Mouse (Mus musculus): ENCODE measurements around the gene Hnrnpa1. TPM values are rescaled to one million over a fixed set of nuclear protein-coding genes. Genes with fewer than 3 reads are reported as not detected.
A peak's percentile ranks its signal among the peaks of the same experiment; 100 is the strongest.
"Not testable (repeated sequence)": the region's sequence is repeated elsewhere in the genome, so short reads cannot be mapped to it uniquely, and the experiment has no call there.

Gene Hnrnpa1
- polyA plus RNA-seq, 1 experiment from 2014 or later, result 917 TPM

GRCm38 (mm10) chr15:103247782-103248400, 7.7 kb downstream of the Hnrnpa1 start:
- Histone ChIP-seq H3K36me3 (ENCODE audit: control insufficient read depth, insufficient read depth, low read length) (peaks cover 57% of the 10 kb centered on the region), H3K4me2 (no peak overlapping the region), H3K9me3 (ENCODE audit: control insufficient read depth, low read length) (no peaks in the 10 kb centered on the region), H3K4me1 (replicated peaks; ENCODE audit: control insufficient read depth, insufficient read depth, low read length) (peaks cover 40% of the 10 kb centered on the region), H3K27ac (ENCODE audit: low read depth, low read length) (peak overlapping the region; percentile 38; the same call in 1 of the 2 replicates), H3K27me3 (replicated peaks; ENCODE audit: control insufficient read depth, insufficient read depth, low read length) (no peaks in the 10 kb centered on the region), H3K4me3 (ENCODE audit: low read depth, low read length) (0 out of 2 replicates have a peak overlapping the region, but pooled peaks have one; percentile 5), H3K9ac (ENCODE audit: low read depth, low read length) (no peak overlapping the region)
- no peak for DNase-seq (ENCODE audit: low spot score)
- no peak for ATAC-seq (replicated peaks; ENCODE audit: low FRiP score)

GRCm38 (mm10) chr15:103248401-103249313, 8.4 kb downstream of the Hnrnpa1 start:
- H3K9me3 ChIP-seq (ENCODE audit: control insufficient read depth, low read length), result no peaks in the 10 kb centered on the region
- no peaks in the 10 kb centered on the region for H3K27me3 ChIP-seq (replicated peaks; ENCODE audit: control insufficient read depth, insufficient read depth, low read length)
- peaks cover 35% of the 10 kb centered on the region for H3K4me1 ChIP-seq (replicated peaks; ENCODE audit: control insufficient read depth, insufficient read depth, low read length)
- WGBS, result 84% methylated on average over 28 of the region's 28 CpGs
- ATAC-seq (replicated peaks; ENCODE audit: low FRiP score) (no peak), DNase-seq (ENCODE audit: low spot score) (peak; percentile 45)
- H3K9ac ChIP-seq (ENCODE audit: low read depth, low read length), result no peak overlapping the region
- H3K4me3 ChIP-seq (ENCODE audit: low read depth, low read length), result 0 out of 2 replicates have a peak overlapping the region, but pooled peaks have one; percentile 5
- H3K36me3 ChIP-seq (ENCODE audit: control insufficient read depth, insufficient read depth, low read length), result peaks cover 50% of the 10 kb centered on the region
- H3K4me2 ChIP-seq, result no peak overlapping the region; the same call in 1 of the 2 replicates
- H3K27ac ChIP-seq (ENCODE audit: low read depth, low read length), result no peak overlapping the region

GRCm38 (mm10) chr15:103249511-103249910, 9.3 kb downstream of the Hnrnpa1 start:
- H3K9me3 ChIP-seq (ENCODE audit: control insufficient read depth, low read length); H3K9ac ChIP-seq (ENCODE audit: low read depth, low read length); H3K27ac ChIP-seq (ENCODE audit: low read depth, low read length); H3K27me3 ChIP-seq (replicated peaks; ENCODE audit: control insufficient read depth, insufficient read depth, low read length); H3K4me3 ChIP-seq (ENCODE audit: low read depth, low read length); DNase-seq (ENCODE audit: low spot score); ATAC-seq (replicated peaks; ENCODE audit: low FRiP score): not testable (repeated sequence)
- Histone ChIP-seq H3K4me2 (peak overlapping the region; percentile 22; the same call in 1 of the 2 replicates), H3K4me1 (replicated peaks; ENCODE audit: control insufficient read depth, insufficient read depth, low read length) (peaks cover 30% of the 10 kb centered on the region), H3K36me3 (ENCODE audit: control insufficient read depth, insufficient read depth, low read length) (peaks cover 46% of the 10 kb centered on the region)
- WGBS, result 82% methylated on average over 6 of the region's 6 CpGs

- ATAC-seq (replicated peaks; ENCODE audit: low FRiP score), result no peak
- H3K27ac ChIP-seq (ENCODE audit: low read depth, low read length), result peak overlapping the region; percentile 82
- H3K9ac ChIP-seq (ENCODE audit: low read depth, low read length), result peak overlapping the region; percentile 68
- peak overlapping the region; percentile 71 for H3K4me3 ChIP-seq (ENCODE audit: low read depth, low read length)
- H3K36me3 ChIP-seq (ENCODE audit: control insufficient read depth, insufficient read depth, low read length), result peaks cover 43% of the 10 kb centered on the region
- H3K4me1 ChIP-seq (replicated peaks; ENCODE audit: control insufficient read depth, insufficient read depth, low read length), result peaks cover 27% of the 10 kb centered on the region
- peak overlapping the region; percentile 76 for H3K4me2 ChIP-seq
- no peaks in the 10 kb centered on the region for H3K27me3 ChIP-seq (replicated peaks; ENCODE audit: control insufficient read depth, insufficient read depth, low read length)
- H3K9me3 ChIP-seq (ENCODE audit: control insufficient read depth, low read length), result no peaks in the 10 kb centered on the region
- 38% methylated on average over 2 of the region's 2 CpGs for WGBS
- DNase-seq (ENCODE audit: low spot score), result peak; percentile 70
Observed at GRCm38 (mm10) chr15:103250195-103250740, 10.0 kb downstream of the Hnrnpa1 start.

GRCm38 (mm10) chr15:103251595-103251994, 11.4 kb downstream of the Hnrnpa1 start:
- no peaks in the 10 kb centered on the region for H3K27me3 ChIP-seq (replicated peaks; ENCODE audit: control insufficient read depth, insufficient read depth, low read length)
- peaks cover 35% of the 10 kb centered on the region for H3K4me1 ChIP-seq (replicated peaks; ENCODE audit: control insufficient read depth, insufficient read depth, low read length)
- ATAC-seq (replicated peaks; ENCODE audit: low FRiP score), result peak; percentile 83
- H3K4me3 ChIP-seq (ENCODE audit: low read depth, low read length), result peak overlapping the region; percentile 71
- 5% methylated on average over 1 of the region's 1 CpGs for WGBS
- DNase-seq (ENCODE audit: low spot score), result peak; percentile 54
- H3K4me2 ChIP-seq, result peak overlapping the region; percentile 76
- peaks cover 32% of the 10 kb centered on the region for H3K36me3 ChIP-seq (ENCODE audit: control insufficient read depth, insufficient read depth, low read length)
- peak overlapping the region; percentile 85 for H3K9ac ChIP-seq (ENCODE audit: low read depth, low read length)
- no peaks in the 10 kb centered on the region for H3K9me3 ChIP-seq (ENCODE audit: control insufficient read depth, low read length)
- H3K27ac ChIP-seq (ENCODE audit: low read depth, low read length), result peak overlapping the region; percentile 97

GRCm38 (mm10) chr15:103252660-103253059, 12.4 kb downstream of the Hnrnpa1 start:
- ATAC-seq (replicated peaks; ENCODE audit: low FRiP score), result peak; percentile 35
- Histone ChIP-seq H3K9ac (ENCODE audit: low read depth, low read length) (peak overlapping the region; percentile 85), H3K36me3 (ENCODE audit: control insufficient read depth, insufficient read depth, low read length) (peaks cover 22% of the 10 kb centered on the region), H3K27me3 (replicated peaks; ENCODE audit: control insufficient read depth, insufficient read depth, low read length) (no peaks in the 10 kb centered on the region), H3K4me2 (peak overlapping the region; percentile 76), H3K4me1 (replicated peaks; ENCODE audit: control insufficient read depth, insufficient read depth, low read length) (peaks cover 46% of the 10 kb centered on the region), H3K27ac (ENCODE audit: low read depth, low read length) (peak overlapping the region; percentile 97), H3K9me3 (ENCODE audit: control insufficient read depth, low read length) (no peaks in the 10 kb centered on the region), H3K4me3 (ENCODE audit: low read depth, low read length) (peak overlapping the region; percentile 71)
- WGBS, result 44% methylated on average over 3 of the region's 3 CpGs
- DNase-seq (ENCODE audit: low spot score), result no peak

GRCm38 (mm10) chr15:103253352-103253751, 13.1 kb downstream of the Hnrnpa1 start:
- H3K9me3 ChIP-seq (ENCODE audit: control insufficient read depth, low read length), result no peaks in the 10 kb centered on the region
- 63% methylated on average over 1 of the region's 1 CpGs for WGBS
- peaks cover 16% of the 10 kb centered on the region for H3K36me3 ChIP-seq (ENCODE audit: control insufficient read depth, insufficient read depth, low read length)
- peak overlapping the region; percentile 85 for H3K9ac ChIP-seq (ENCODE audit: low read depth, low read length)
- peaks cover 52% of the 10 kb centered on the region for H3K4me1 ChIP-seq (replicated peaks; ENCODE audit: control insufficient read depth, insufficient read depth, low read length)
- H3K27me3 ChIP-seq (replicated peaks; ENCODE audit: control insufficient read depth, insufficient read depth, low read length), result no peaks in the 10 kb centered on the region
- H3K27ac ChIP-seq (ENCODE audit: low read depth, low read length), result peak overlapping the region; percentile 97
- ATAC-seq (replicated peaks; ENCODE audit: low FRiP score) (no peak), DNase-seq (ENCODE audit: low spot score) (no peak)
- H3K4me3 ChIP-seq (ENCODE audit: low read depth, low read length), result peak overlapping the region; percentile 71
- peak overlapping the region; percentile 76 for H3K4me2 ChIP-seq

- under 1% methylated on average over 25 of the region's 25 CpGs for WGBS
- Histone ChIP-seq H3K4me1 (replicated peaks; ENCODE audit: control insufficient read depth, insufficient read depth, low read length) (peaks cover 56% of the 10 kb centered on the region), H3K27ac (ENCODE audit: low read depth, low read length) (peak overlapping the region; percentile 97), H3K4me2 (peak overlapping the region; percentile 76), H3K4me3 (ENCODE audit: low read depth, low read length) (peak overlapping the region; percentile 71), H3K9ac (ENCODE audit: low read depth, low read length) (peak overlapping the region; percentile 85), H3K9me3 (ENCODE audit: control insufficient read depth, low read length) (no peaks in the 10 kb centered on the region), H3K36me3 (ENCODE audit: control insufficient read depth, insufficient read depth, low read length) (peaks cover 10% of the 10 kb centered on the region), H3K27me3 (replicated peaks; ENCODE audit: control insufficient read depth, insufficient read depth, low read length) (no peaks in the 10 kb centered on the region)
- ATAC-seq (replicated peaks; ENCODE audit: low FRiP score), result peak; percentile 42
- DNase-seq (ENCODE audit: low spot score), result peak; percentile 58
Observed at GRCm38 (mm10) chr15:103255169-103255568, 14.9 kb downstream of the Hnrnpa1 start.

Data from liver, embryonic 11.5 days (tissue).